Mouse (Mus musculus) limb, embryonic 12.5 days (tissue): ENCODE measurements around the gene BC037034. TPM values are rescaled to one million over a fixed set of nuclear protein-coding genes. Genes with fewer than 3 reads are reported as not detected.

ENCODE experiments used
- ATAC-seq: fragments of 200-750 bp; cut with Nextera tagmentation; 2 replicates; pipeline ENCODE4 v1.8.0; 2017; ENCODE audit warnings: low read depth, moderate TSS enrichment; ENCODE audit not compliant: insufficient number of reproducible peaks, insufficient read depth, low FRiP score, low TSS enrichment
- H3K27ac ChIP-seq: fragments of 300-500 bp; sonication (generic); 2 replicates; pipeline ENCODE4 v1.5.1; 2016; ENCODE audit warnings: mild to moderate bottlenecking, moderate library complexity
- H3K27me3 ChIP-seq: fragments of 300-500 bp; sonication (generic); 2 replicates; pipeline ENCODE4 v1.6.1; 2016; ENCODE audit warnings: mild to moderate bottlenecking, moderate library complexity
- H3K36me3 ChIP-seq: fragments of 300-500 bp; sonication (generic); 2 replicates; pipeline ENCODE4 v1.6.1; 2016; ENCODE audit warnings: mild to moderate bottlenecking, moderate library complexity
- H3K4me1 ChIP-seq: fragments of 300-500 bp; sonication (generic); replicated peaks from 2 replicates; pipeline ENCODE4 v1.6.1; 2016
- H3K4me2 ChIP-seq: fragments of 300-500 bp; sonication (generic); 2 replicates; pipeline ENCODE4 v1.6.1; 2016; ENCODE audit warnings: mild to moderate bottlenecking, moderate library complexity
- H3K4me3 ChIP-seq: fragments of 300-500 bp; sonication (generic); replicated peaks from 2 replicates; pipeline ENCODE4 v1.5.1; 2016; ENCODE audit warnings: mild to moderate bottlenecking
- H3K9ac ChIP-seq: fragments of 300-500 bp; sonication (generic); replicated peaks from 2 replicates; pipeline ENCODE4 v1.6.1; 2016; ENCODE audit warnings: mild to moderate bottlenecking, moderate library complexity
- H3K9me3 ChIP-seq: fragments of 300-500 bp; sonication (generic); 2 replicates; pipeline ENCODE4 v1.6.1; 2016; ENCODE audit warnings: mild to moderate bottlenecking, moderate library complexity
- WGBS: fragments of 180-500 bp; shearing (Covaris S2); methylation state at CpG from one replicate; pipeline ENCODE4 v1.1.7; 2016; 5-methylcytosine and 5-hydroxymethylcytosine counted together
- polyA plus RNA-seq: library from polyadenylated mRNA; unstranded; fragments of >200 nt; fragmentation: Nextera tagmentation; extraction: Ambion mirVana; gene quantifications from 2 replicates; pipeline ENCODE4 v1.2.1, GENCODE M21; 2016

BC037034 gene
- polyA plus RNA-seq, 1 experiment from 2014 or later = 9.7 TPM

DNA sequence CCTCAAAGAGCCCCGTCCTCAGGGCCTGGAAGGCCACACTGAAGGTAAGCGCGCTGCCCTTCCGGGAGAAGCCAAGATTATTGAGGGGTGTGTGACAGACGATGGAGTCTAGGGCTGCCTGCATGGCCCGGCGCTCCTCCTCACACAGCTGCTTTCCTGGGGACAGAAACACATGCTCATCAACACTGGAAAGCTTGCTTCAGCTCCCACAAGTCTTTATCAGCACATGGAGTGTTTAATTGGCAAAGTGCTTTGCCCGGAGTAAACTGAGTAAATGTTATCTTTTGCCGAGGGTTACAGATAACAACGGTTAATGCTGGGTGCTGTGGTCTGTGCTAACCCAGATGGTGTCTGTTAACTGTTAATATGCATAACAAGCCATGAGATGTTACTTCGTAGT is 3.0 kb downstream of the BC037034 start:
- 93% methylated on average over 11 of the region's 11 CpGs for WGBS
- Histone ChIP-seq H3K27me3 (no peaks in the 10 kb centered on the region), H3K36me3 (peaks cover 61% of the 10 kb centered on the region), H3K4me2 (no peak overlapping the region), H3K9me3 (no peaks in the 10 kb centered on the region), H3K4me1 (peaks cover 19% of the 10 kb centered on the region), H3K9ac (no peak overlapping the region), H3K27ac (no peak overlapping the region), H3K4me3 (no peak overlapping the region)
- ATAC-seq = no peak

DNA sequence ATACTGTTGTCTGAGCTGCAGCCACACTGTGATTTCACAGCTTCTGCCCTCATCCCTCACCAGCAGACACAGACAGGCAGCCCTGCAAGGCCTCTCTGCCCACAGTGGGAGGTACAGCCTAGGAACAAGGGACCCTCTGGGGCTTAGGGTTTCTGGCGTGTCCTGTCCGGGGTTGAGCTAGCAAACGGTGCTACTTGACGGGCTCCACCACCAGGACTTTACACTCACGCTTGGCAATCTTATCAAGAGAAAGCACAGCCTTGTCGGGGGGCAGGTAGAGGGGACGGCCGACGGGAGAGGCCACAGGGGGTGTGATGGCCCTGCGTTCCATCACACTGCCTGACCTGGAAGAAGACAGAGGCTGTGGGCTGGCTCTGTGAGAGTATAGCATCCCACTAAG is 3.8 kb downstream of the BC037034 start:
- Histone ChIP-seq H3K36me3 (peaks cover 55% of the 10 kb centered on the region), H3K27ac (no peak overlapping the region), H3K4me2 (no peak overlapping the region), H3K27me3 (no peaks in the 10 kb centered on the region), H3K4me3 (no peak overlapping the region), H3K9ac (no peak overlapping the region; the same call in 1 of the 2 replicates), H3K9me3 (no peaks in the 10 kb centered on the region), H3K4me1 (peaks cover 20% of the 10 kb centered on the region)
- ATAC-seq = no peak
- 88% methylated on average over 10 of the region's 10 CpGs for WGBS

DNA sequence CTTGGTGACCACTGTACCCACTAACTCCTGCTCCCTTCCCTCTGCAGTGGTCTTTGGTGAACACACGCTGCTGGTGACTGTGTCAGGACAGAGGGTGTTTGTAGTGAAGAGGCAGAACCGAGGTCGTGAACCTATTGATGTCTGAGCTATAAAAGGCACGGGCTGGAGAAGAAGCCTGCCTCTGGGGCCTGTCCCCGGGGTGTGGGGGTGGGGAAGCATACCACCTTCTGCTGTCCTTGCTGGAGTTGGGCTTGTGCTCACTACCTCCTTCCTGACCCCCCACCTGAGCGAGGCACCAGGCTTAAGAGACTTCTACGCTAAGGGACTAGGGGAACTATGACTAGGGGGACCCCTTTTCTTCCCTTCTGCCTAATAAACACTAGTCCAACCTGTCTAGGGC is 4.8 kb downstream of the BC037034 start:
- Histone ChIP-seq H3K36me3 (peaks cover 55% of the 10 kb centered on the region), H3K27me3 (no peaks in the 10 kb centered on the region), H3K27ac (no peak overlapping the region), H3K9ac (0 out of 2 replicates have a peak overlapping the region, but pooled peaks have one; percentile 23), H3K4me2 (no peak overlapping the region), H3K9me3 (no peaks in the 10 kb centered on the region), H3K4me3 (no peak overlapping the region), H3K4me1 (peaks cover 20% of the 10 kb centered on the region)
- 45% methylated on average over 7 of the region's 7 CpGs for WGBS
- ATAC-seq = no peak

DNA sequence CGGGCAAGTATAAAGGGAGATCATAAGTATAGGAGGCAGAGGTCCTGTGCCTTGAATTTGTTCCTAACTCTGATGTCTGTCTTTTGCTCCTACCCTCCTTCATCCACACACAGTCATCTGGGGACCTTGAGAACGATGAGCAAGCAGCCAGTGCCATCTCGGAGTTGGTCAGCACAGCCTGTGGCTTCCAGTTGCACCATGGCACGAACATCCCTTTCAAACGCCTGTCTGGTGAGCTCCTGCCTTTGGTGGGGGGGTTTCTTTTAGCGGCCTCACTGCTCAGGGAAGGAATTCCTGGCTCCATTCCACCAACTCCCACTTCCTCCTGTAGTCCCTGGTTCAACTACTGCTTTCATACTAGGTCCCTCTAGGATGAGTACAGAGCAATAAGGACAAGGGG is 5.3 kb downstream of the BC037034 start:
- H3K4me3 ChIP-seq = no peak overlapping the region
- no peaks in the 10 kb centered on the region for H3K27me3 ChIP-seq
- H3K4me2 ChIP-seq = no peak overlapping the region
- H3K36me3 ChIP-seq = peaks cover 55% of the 10 kb centered on the region
- H3K9ac ChIP-seq = no peak overlapping the region
- H3K9me3 ChIP-seq = no peaks in the 10 kb centered on the region
- no peak overlapping the region for H3K27ac ChIP-seq
- H3K4me1 ChIP-seq = peaks cover 20% of the 10 kb centered on the region
- 92% methylated on average over 6 of the region's 6 CpGs for WGBS
- ATAC-seq = no peak

DNA sequence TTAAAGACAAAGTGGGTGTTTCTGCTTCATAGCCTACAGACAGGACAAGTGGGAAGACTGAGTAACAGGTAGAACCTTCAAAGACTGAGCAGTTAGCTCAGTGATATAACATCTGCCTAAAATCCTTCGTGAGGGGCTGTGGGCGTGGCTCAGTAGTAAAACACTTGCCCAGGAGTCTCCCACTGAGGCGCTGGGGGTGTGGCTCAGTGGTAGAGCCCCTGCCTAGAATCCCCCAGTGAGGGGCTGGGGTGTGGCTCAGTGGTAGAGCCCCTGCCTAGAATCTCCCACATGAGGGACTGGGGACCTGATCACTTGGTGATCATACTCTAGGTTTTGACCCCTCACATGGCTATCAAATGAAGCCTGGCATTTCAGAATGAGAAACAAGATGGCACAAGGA is 5.8 kb downstream of the BC037034 start:
- ATAC-seq = no peak
- 83% methylated on average over 3 of the region's 3 CpGs for WGBS

DNA sequence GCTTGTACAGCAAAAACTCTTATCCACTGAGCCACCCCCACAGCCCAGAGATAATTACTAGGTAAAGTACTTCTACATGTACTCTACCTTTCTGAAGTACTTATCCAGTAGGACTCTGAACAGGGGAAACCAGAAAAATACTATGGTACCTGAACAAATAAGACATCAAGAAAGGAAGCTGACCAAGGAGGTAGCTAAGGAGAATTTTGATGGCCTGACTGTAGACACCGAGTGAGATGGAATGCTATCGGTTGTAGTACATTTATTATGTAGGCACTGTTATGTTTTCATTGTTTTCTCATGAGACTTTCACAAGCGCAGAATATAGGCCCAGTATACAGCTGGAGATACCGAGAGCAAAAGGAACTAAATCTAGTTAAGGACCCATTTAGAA is 6.3 kb downstream of the BC037034 start:
- ATAC-seq = no peak

More for the DNA sequence above, 5.8 kb downstream of the BC037034 start:
- H3K9ac ChIP-seq = no peak overlapping the region
- H3K36me3 ChIP-seq = peaks cover 55% of the 10 kb centered on the region
- H3K27ac ChIP-seq = no peak overlapping the region
- H3K4me2 ChIP-seq = no peak overlapping the region
- H3K27me3 ChIP-seq = no peaks in the 10 kb centered on the region
- peaks cover 18% of the 10 kb centered on the region for H3K4me1 ChIP-seq
- H3K4me3 ChIP-seq = no peak overlapping the region
- no peaks in the 10 kb centered on the region for H3K9me3 ChIP-seq

DNA sequence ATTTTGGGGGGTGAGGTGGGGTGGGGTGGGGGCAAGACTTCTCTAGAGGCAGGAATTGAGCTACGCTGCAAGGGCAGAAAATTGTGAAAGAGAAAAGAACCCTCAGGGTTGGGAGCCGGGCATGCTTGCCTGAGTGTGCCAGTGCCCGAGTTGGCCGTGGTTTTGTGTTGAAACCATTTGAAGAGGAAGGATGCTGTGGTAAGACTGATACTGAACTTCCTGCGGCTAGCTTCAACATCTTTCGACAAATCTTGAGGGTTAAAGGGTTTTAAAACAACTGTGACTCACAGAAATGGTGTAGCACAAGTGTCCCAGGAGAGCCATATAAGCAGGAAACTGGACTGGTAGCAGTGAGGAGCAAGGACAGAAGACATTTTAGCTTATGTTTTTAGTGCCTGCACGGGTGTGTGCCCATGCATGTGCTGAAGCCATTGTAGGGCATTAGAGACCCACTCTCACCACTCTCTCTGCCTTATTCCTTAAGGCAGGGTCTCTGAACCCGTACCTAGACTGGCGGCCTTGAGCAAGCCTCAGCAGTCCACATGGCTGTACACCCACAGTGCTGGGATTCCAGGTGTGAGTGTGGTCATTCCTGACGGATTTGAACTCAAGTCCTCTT is 6.8 kb downstream of the BC037034 start:
- Histone ChIP-seq H3K4me2 (no peak overlapping the region), H3K9me3 (no peaks in the 10 kb centered on the region), H3K36me3 (peaks cover 50% of the 10 kb centered on the region), H3K4me3 (no peak overlapping the region), H3K27ac (no peak overlapping the region), H3K4me1 (peaks cover 10% of the 10 kb centered on the region), H3K9ac (no peak overlapping the region), H3K27me3 (no peaks in the 10 kb centered on the region)
- WGBS = 87% methylated on average over 10 of the region's 10 CpGs
- ATAC-seq = no peak

More for the DNA sequence above, 6.3 kb downstream of the BC037034 start:
- no peak overlapping the region for H3K4me3 ChIP-seq
- WGBS = 97% methylated on average over 4 of the region's 4 CpGs
- no peak overlapping the region for H3K4me2 ChIP-seq
- peaks cover 55% of the 10 kb centered on the region for H3K36me3 ChIP-seq
- H3K9ac ChIP-seq = no peak overlapping the region
- H3K27me3 ChIP-seq = no peaks in the 10 kb centered on the region
- no peak overlapping the region for H3K27ac ChIP-seq
- peaks cover 13% of the 10 kb centered on the region for H3K4me1 ChIP-seq
- no peaks in the 10 kb centered on the region for H3K9me3 ChIP-seq

DNA sequence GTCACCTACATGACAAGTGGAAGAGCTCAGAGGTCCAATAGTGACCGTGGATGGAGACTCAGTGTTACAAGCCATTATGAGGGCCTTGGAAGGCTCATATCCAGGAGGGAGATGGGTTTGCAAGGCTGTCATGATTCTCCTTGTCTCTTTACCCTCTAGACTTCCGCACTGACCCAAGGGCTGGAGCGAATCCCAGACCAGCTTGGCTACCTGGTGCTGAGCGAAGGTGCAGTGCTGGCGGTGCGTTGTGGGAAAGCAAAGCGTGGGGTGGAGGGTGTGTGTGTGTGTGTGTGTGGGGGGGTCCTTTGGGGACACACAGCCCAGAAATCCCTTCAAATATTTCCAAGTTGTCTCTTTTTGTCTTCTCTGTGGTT is 7.8 kb downstream of the BC037034 start:
- H3K9me3 ChIP-seq = no peaks in the 10 kb centered on the region
- H3K27me3 ChIP-seq = no peaks in the 10 kb centered on the region
- peak overlapping the region; percentile 58 for H3K4me3 ChIP-seq
- WGBS = 20% methylated on average over 7 of the region's 7 CpGs
- peak overlapping the region; percentile 58 for H3K9ac ChIP-seq
- H3K27ac ChIP-seq = peak overlapping the region; percentile 79
- H3K36me3 ChIP-seq = peaks cover 40% of the 10 kb centered on the region
- peaks cover 10% of the 10 kb centered on the region for H3K4me1 ChIP-seq
- ATAC-seq = no peak; the same call in none of the 2 replicates
- peak overlapping the region; percentile 82 for H3K4me2 ChIP-seq

DNA sequence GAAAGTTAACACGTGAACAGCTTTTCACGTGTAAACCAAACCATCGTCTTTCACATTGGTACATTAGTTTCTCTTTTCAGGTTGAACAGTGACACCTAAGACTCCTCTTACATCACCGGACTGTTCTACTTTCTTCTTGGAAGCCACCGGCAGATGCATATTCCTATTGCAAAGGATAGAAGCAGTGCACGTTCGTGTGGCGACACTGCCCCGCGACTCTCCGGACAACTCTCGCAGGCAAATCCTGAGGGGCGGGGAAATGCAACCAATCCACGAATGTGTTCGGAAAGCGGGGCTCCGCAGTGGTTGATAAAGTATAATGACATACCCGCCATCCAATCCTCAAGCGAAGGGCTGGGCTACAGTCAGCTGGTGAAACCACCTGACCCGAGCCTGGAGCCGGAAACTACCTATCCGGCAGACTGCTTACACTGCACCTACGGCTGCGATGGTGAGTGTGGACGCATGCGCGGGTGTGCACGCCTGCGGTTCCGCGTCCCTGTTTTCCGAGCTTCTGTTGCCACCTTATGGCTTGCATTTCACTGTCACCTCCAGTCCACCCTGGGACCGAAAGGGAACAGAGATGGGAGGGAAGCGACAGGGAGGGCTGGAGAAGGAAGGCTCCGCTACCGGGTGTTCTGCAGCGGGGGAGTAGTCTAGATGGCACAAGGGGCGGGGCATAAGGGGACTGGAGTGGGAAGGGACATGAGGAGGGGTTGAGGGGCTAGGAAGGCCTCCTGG is 8.3 kb downstream of the BC037034 start, which contains the start of gene Lamtor4:
Gene Lamtor4 (plus strand): TSS at position 130 of the 741 bp plus-strand sequence.
- peak within 1 kb of the TSS; percentile 79 for H3K27ac ChIP-seq
- ATAC-seq = peak; percentile 99
- no peaks in the 10 kb centered on the region for H3K27me3 ChIP-seq
- peaks cover 10% of the 10 kb centered on the region for H3K4me1 ChIP-seq
- H3K9me3 ChIP-seq = no peaks in the 10 kb centered on the region
- peak within 1 kb of the TSS; percentile 58 for H3K9ac ChIP-seq
- WGBS = under 1% methylated on average over 38 of the region's 38 CpGs
- peak within 1 kb of the TSS; percentile 82 for H3K4me2 ChIP-seq
- peaks cover 34% of the 10 kb centered on the region for H3K36me3 ChIP-seq
- H3K4me3 ChIP-seq = peak within 1 kb of the TSS; percentile 58

DNA sequence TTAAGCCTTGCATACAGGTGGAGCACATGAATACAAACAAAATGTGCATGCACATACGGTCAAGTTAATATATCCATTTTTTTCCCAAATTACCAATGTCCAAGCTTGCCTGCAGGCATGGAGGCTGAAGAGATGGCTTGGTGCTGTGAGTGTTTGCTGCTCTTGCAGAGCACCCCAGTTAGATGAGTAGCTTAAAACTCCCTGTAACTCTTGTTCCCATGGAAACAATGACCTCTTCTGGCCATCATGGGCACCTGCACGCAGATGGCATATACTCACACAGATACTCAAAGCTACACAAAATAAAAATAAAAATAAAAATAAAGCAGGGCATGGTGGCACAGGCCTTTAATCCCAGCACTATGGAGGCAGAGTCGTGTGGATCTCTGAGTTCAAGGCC is 10.8 kb downstream of the BC037034 start:
- no peak for ATAC-seq
- peaks cover 10% of the 10 kb centered on the region for H3K4me1 ChIP-seq
- WGBS = 86% methylated on average over 3 of the region's 3 CpGs
- H3K27me3 ChIP-seq = no peaks in the 10 kb centered on the region
- H3K9ac ChIP-seq = no peak overlapping the region
- peaks cover 10% of the 10 kb centered on the region for H3K36me3 ChIP-seq
- H3K27ac ChIP-seq = no peak overlapping the region
- no peak overlapping the region for H3K4me2 ChIP-seq
- H3K4me3 ChIP-seq = no peak overlapping the region
- no peaks in the 10 kb centered on the region for H3K9me3 ChIP-seq

DNA sequence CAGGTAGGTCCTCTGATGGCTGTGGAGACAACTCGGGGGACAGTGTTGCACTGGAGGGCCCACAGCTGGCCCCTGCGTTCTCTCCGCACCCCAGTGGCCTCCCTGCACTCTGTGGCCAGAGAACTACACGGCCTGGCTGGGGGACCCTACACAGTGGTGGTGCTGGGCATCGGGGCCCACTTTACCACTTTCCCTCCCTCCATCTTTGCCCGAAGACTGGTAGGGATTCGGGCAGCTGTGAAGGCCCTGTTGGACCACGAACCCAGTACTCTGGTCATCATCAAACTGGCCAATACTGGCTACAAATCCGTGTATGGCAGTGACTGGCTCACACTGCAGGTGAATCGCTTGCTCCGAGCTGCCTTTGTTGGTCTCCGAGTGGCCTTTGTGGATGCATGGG is 12.7 kb downstream of the BC037034 start:
- no peak overlapping the region for H3K4me3 ChIP-seq
- H3K27me3 ChIP-seq = no peaks in the 10 kb centered on the region
- no peak for ATAC-seq
- H3K9ac ChIP-seq = no peak overlapping the region
- peaks cover 6% of the 10 kb centered on the region for H3K4me1 ChIP-seq
- no peaks in the 10 kb centered on the region for H3K36me3 ChIP-seq
- whole genome bisulfite sequencing = 83% methylated on average over 12 of the region's 12 CpGs
- H3K9me3 ChIP-seq = no peaks in the 10 kb centered on the region
- H3K27ac ChIP-seq = no peak overlapping the region
- H3K4me2 ChIP-seq = no peak overlapping the region
